Mouse (Mus musculus): Measurements from ENCODE around the gene Gm11541.

DNA sequence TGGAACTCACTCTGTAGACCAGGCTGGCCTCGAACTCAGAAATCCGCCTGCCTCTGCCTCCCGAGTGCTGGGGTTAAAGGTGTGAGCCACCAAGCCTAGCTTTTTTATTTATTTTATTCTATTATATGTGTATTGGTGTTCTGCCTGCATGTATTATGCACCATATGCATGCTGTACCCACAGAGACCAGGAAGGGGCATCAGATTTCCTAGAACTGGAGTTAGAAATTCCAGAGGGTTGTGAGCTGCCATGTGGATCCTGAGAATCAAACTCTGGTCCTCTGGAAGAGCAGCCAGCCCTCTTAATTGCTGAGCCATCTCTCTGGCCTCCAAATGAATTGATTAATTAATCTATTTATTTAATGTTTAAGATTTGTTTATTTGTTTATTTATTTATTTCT, 4.9 kb downstream of the Gm11541 start:
- TF ChIP-seq FLI1 (IDR thresholded peaks at IDR 0.05; ENCODE audit: low read length) (no peak), GATA1 (IDR thresholded peaks at IDR 0.05; ENCODE audit: borderline replicate concordance, low read length) (no peak)
